Mouse (Mus musculus): ENCODE results near the gene Rmdn3.

- TF ChIP-seq CTCF (conservative IDR thresholded peaks at IDR 0.05 in 1 of 2, IDR thresholded peaks at IDR 0.05 in 1 of 2; ENCODE audit: low read depth in 2 of 2, low read length in 2 of 2) (no peak), MAX (IDR thresholded peaks at IDR 0.05; ENCODE audit: low read length) (no peak), POLR2A (IDR thresholded peaks at IDR 0.05; ENCODE audit: low read depth, low read length) (no peak), MXI1 (IDR thresholded peaks at IDR 0.05; ENCODE audit: low read depth, low read length) (no peak), NELFE (IDR thresholded peaks at IDR 0.05; ENCODE audit: low read depth, low read length) (no peak)
Observed at GRCm38 (mm10) chr2:119155388-119155787, 1.4 kb downstream of the Rmdn3 start.
